Mouse (Mus musculus): ENCODE results near the gene Armc7. TPM values are rescaled to one million over a fixed set of nuclear protein-coding genes. Genes with fewer than 3 reads are reported as not detected.

Armc7 gene
- total and polyA plus RNA-seq, 3 experiments = 7.5 to 12.5 (median 8.7) TPM

DNA sequence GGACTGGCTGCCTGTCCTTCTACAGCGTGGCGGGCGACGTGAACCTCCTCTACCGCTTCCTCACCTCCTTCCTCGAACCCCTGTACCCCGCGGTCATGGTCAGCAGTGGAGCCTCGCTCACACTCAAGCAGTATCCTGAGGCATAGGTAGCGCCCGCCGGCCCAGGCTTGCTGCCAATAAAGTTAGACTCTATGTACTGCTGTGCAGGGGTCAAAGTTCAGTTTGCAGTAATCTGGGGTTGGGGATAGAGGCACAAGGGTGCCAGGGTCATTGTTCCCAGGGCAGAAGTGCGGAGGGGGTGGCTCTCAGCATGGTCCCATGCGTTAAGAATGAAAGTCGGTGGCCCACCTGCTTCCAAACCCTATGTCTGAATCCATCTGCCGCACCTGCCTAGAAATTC is 27.4 kb upstream of the Armc7 start:
- in situ Hi-C loops (cut with MboI; ENCODE audit: low pct_ligation_motif_present, low pct_unique_long_range_greater_than_20kb, low sequenced_read_pairs) = no loop called here
- TF ChIP-seq HCFC1 (IDR thresholded peaks at IDR 0.05; ENCODE audit: low read depth, low read length) (no peak), SIN3A (IDR thresholded peaks at IDR 0.05; ENCODE audit: low read length) (no peak), E2F4 (IDR thresholded peaks at IDR 0.05; ENCODE audit: insufficient replicate concordance, low read depth, low read length) (no peak), BHLHE40 (IDR thresholded peaks at IDR 0.05; ENCODE audit: low read depth, low read length) (no peak), ZC3H11A (IDR thresholded peaks at IDR 0.05; ENCODE audit: low read depth, low read length) (no peak), SMC3 (IDR thresholded peaks at IDR 0.05; ENCODE audit: low read depth, low read length) (no peak), EP300 (IDR thresholded peaks at IDR 0.05; ENCODE audit: low read length) (no peak), ETS1 (conservative IDR thresholded peaks at IDR 0.05; ENCODE audit: low read depth, low read length) (no peak)
- DNase-seq (ENCODE audit: extremely low read depth) = no peak
- H3K27ac ChIP-seq (ENCODE audit: insufficient read depth, low read depth) = no peak overlapping the region
- H3K9ac ChIP-seq (ENCODE audit: insufficient read depth, low read depth) = no peak overlapping the region
- H3K79me2 ChIP-seq (replicated peaks; ENCODE audit: control insufficient read depth, extremely low read depth, insufficient read depth, poor library complexity, severe bottlenecking) = no peaks in the 10 kb centered on the region
- H3K9me3 ChIP-seq (replicated peaks; ENCODE audit: low read length) = peaks cover 10% of the 10 kb centered on the region
- no peak overlapping the region for H3K4me3 ChIP-seq (replicated peaks in 1 of 3; ENCODE audit: low read depth in 2 of 3, low read length in 2 of 3, poor library complexity in 1 of 3)
- dilution Hi-C loops (cut with MboI; ENCODE audit: extremely low pct_ligation_motif_present, extremely low pct_unique_long_range_greater_than_20kb, low sequenced_read_pairs) = no loop called here
- H3K4me2 ChIP-seq (ENCODE audit: insufficient read depth, low read depth, poor library complexity, severe bottlenecking) = no peak overlapping the region
- H3K4me1 ChIP-seq (ENCODE audit: control insufficient read depth in 1 of 2, insufficient read depth in 2 of 2) = peaks cover 3 to 20% of the 10 kb centered on the region in 2 experiments
- peaks cover 62% of the 10 kb centered on the region for H3K27me3 ChIP-seq (replicated peaks)
- H3K36me3 ChIP-seq (replicated peaks in 1 of 2; ENCODE audit: control insufficient read depth in 1 of 2, insufficient read depth in 1 of 2, low read length in 1 of 2) = no peaks in the 10 kb centered on the region

DNA sequence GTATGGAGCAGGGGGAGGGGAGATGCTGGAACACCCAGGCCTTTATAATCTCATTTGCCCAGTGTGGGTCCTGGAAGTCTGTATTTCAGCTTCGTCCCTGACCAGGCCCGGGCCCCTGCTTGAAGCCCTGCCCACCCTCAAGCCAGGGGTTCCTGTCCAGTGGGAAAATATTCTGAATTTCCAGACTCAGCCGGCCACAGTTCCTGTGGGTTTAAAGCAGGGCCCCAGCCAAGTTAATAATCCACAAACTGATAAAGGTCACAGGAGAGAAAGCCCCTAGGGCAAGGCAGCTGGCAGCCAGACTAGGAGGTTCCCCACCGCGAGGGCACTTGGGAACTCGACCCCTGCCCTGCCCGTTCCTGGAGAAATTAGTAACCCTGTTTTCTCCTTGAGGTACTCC is 26.5 kb upstream of the Armc7 start:
- Histone ChIP-seq H3K4me3 (replicated peaks in 1 of 3; ENCODE audit: low read depth in 2 of 3, low read length in 2 of 3, poor library complexity in 1 of 3) (no peak overlapping the region), H3K79me2 (replicated peaks; ENCODE audit: control insufficient read depth, extremely low read depth, insufficient read depth, poor library complexity, severe bottlenecking) (no peaks in the 10 kb centered on the region), H3K36me3 (replicated peaks in 1 of 2; ENCODE audit: control insufficient read depth in 1 of 2, insufficient read depth in 1 of 2, low read length in 1 of 2) (no peaks in the 10 kb centered on the region), H3K27me3 (replicated peaks) (peaks cover 66% of the 10 kb centered on the region), H3K4me2 (ENCODE audit: insufficient read depth, low read depth, poor library complexity, severe bottlenecking) (no peak overlapping the region), H3K4me1 (ENCODE audit: control insufficient read depth in 1 of 2, insufficient read depth in 2 of 2) (peaks cover 3 to 25% of the 10 kb centered on the region in 2 experiments), H3K9me3 (replicated peaks; ENCODE audit: low read length) (peaks cover 10% of the 10 kb centered on the region), H3K27ac (ENCODE audit: insufficient read depth, low read depth) (no peak overlapping the region), H3K9ac (ENCODE audit: insufficient read depth, low read depth) (no peak overlapping the region)
- dilution Hi-C loops (cut with MboI; ENCODE audit: extremely low pct_ligation_motif_present, extremely low pct_unique_long_range_greater_than_20kb, low sequenced_read_pairs) = no loop called here
- no peak for TF ChIP-seq POLR2AphosphoS2 (IDR thresholded peaks at IDR 0.05; ENCODE audit: low read depth, low read length)
- no peak for TF ChIP-seq MYC (IDR thresholded peaks at IDR 0.05; ENCODE audit: low read depth, low read length)
- no peak for TF ChIP-seq BHLHE40 (IDR thresholded peaks at IDR 0.05; ENCODE audit: low read depth, low read length)
- no peak for TF ChIP-seq TCF12 (IDR thresholded peaks at IDR 0.05; ENCODE audit: low read depth, low read length)
- TF ChIP-seq USF2 (conservative IDR thresholded peaks at IDR 0.05; ENCODE audit: low read depth, low read length) = no peak
- TF ChIP-seq UBTF (IDR thresholded peaks at IDR 0.05; ENCODE audit: low read depth, low read length) = no peak
- no peak for TF ChIP-seq ETS1 (conservative IDR thresholded peaks at IDR 0.05; ENCODE audit: low read depth, low read length)
- TF ChIP-seq IRF4 (IDR thresholded peaks at IDR 0.05; ENCODE audit: low read depth, low read length) = no peak
- no peak for TF ChIP-seq PAX5 (IDR thresholded peaks at IDR 0.05; ENCODE audit: low read length)
- TF ChIP-seq MAZ (IDR thresholded peaks at IDR 0.05; ENCODE audit: low read depth, low read length) = no peak
- no peak for TF ChIP-seq MEF2A (IDR thresholded peaks at IDR 0.05; ENCODE audit: borderline replicate concordance, low read depth, low read length)
- no peak for TF ChIP-seq SIN3A (IDR thresholded peaks at IDR 0.05; ENCODE audit: low read length)
- DNase-seq (ENCODE audit: extremely low read depth) = no peak
- in situ Hi-C loops (cut with MboI; ENCODE audit: low pct_ligation_motif_present, low pct_unique_long_range_greater_than_20kb, low sequenced_read_pairs) = no loop called here
